Mouse (Mus musculus): ENCODE results near the gene Slc25a30.

DNA sequence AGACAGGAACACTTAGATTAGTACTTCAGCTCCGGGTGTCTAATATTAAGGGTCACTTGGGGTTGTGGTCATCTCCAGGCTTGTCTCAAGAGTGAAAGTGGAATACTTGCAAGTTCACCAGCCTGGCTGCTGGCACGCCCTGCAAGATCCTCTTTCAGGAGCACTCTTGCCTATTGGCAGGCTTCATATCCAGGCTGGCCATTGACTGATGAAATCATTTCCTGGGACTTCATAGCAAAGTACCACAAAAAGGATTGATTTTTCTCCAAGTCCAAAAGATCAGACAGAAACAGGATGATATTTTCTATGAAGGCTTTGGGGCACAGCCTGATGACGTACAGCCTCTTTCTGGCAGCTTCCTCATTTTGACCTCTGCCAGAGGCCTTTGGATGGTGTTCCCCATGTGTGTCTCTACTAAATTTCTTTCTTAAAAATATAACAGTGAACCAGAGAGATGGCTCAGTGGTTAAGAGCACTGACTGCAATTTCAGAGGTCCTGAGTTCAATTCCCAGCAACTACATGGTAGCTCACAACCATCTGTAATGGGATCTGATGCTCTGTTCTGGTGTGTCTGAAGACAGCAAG, 3.7 kb upstream of the Slc25a30 start:
- no peak for TF ChIP-seq CTCF (IDR thresholded peaks at IDR 0.05)
- no peak for TF ChIP-seq EP300 (IDR thresholded peaks at IDR 0.05)

All from lung, postnatal 0 days (tissue).